Mouse (Mus musculus) adrenal gland, postnatal 10 days (tissue): ENCODE measurements around the gene Dnase1. TPM values are rescaled to one million over a fixed set of nuclear protein-coding genes. Genes with fewer than 3 reads are reported as not detected.
"Not testable (repeated sequence)": the region's sequence is repeated elsewhere in the genome, so short reads cannot be mapped to it uniquely, and the experiment has no call there.

Experiments used
- DNase-seq: peaks from one replicate; pipeline ENCODE4 v3.0.0; 2021; ENCODE audit warnings: mixed read lengths
- long read RNA-seq, 2 experiments: library from polyadenylated mRNA; stranded (forward); transcript quantifications; one replicate each; pipeline ENCODE4 v2.0.0; 2021
- total RNA-seq, 2 experiments: library from RNA; stranded (reverse); gene quantifications; 2 replicates each; pipeline ENCODE4 v1.2.3; 2021

The Dnase1 gene
- not detected for total RNA-seq
- long read RNA-seq, experiment 1: 0 reads
- long read RNA-seq, experiment 2: 0 reads

DNA sequence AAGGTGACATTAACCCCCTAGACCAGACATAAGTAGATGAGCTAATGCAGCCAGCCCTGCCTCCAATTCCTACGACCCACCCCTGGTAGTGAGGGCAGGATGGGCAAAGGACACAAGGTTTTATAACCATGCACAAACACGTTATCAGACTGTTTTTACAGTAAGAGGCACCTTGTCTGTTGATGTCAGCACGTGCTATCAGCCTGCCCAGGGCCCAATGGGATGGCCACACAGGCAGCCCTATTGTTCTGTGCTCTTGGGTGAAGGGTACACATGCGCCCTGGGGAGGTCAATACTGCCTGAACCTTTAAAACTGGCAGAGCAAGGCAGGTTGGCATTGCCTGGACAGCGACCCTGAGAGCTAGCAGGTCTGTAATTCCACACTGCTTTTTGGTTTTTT is at the start of gene Dnase1:
Gene Dnase1, plus strand, starts transcription at position 136 of the 400 bp plus-strand sequence.
- no peak for DNase-seq

DNA sequence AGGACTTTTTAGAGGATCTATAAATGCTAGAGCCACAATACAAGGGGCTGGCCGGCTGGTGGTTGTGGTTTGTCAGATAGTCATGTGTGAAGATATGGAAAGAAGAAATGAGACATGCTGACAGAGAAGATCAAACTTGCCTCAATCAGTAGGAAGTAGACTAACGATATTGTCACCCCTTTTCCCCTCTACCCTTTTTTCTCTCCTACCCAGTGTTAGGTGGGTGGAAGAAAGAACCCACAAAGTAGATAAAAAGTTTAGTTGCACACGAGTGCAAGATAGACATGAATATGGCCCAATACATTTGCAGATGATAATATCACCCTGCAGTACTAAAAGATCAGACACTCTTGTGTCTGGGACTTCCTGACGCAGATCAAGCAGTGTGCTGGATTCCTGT is 48.3 kb upstream of the Dnase1 start:
- DNase-seq: no peak

DNA sequence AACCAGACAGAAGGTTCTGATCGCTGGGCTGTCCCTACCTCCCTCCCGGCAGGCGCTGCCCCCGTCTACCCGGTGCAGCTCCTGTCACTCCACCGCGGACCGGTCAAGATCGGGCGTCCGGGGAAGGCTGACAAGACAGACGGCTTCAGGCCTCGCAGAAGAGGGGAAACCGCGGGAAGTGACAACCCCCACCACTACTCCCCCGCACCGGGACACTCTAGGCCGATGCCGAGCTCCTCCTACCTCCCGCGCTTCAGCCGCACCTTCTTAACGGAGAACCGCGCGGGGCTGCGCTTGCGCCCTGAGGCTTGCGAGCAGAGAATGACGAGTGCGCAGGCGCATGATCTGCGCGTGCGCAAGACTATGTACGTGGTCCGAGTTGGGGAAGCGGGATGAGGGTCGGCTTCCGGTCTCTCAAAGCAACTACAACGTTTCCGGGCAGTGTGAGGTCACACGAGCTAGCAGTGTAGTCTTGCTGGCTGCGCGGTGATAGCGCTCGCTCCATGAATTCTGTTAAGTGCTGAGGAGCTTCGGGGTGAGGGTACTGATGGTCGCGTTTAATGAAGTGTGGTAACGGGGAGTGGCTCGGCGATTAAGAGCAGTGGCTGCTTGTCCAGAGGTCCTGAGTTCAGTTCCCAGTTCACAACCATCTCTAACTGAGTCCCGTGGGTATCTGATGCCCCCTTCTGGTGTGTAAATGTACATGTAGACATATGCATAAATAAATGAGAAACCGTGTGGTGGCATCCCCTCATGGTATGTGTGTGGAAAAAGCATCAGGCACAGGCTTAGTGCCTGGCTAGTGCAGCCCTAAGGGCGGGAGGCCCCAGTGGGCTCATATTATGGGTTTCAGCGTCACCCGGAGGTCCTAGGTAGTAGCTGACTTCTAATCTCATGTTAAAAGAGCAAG is 33.0 kb upstream of the Dnase1 start, which contains the start of gene Slx4:
Gene Slx4, minus strand, starts transcription at position 282 of the 910 bp plus-strand sequence.
- DNase-seq: peak; percentile 96

DNA sequence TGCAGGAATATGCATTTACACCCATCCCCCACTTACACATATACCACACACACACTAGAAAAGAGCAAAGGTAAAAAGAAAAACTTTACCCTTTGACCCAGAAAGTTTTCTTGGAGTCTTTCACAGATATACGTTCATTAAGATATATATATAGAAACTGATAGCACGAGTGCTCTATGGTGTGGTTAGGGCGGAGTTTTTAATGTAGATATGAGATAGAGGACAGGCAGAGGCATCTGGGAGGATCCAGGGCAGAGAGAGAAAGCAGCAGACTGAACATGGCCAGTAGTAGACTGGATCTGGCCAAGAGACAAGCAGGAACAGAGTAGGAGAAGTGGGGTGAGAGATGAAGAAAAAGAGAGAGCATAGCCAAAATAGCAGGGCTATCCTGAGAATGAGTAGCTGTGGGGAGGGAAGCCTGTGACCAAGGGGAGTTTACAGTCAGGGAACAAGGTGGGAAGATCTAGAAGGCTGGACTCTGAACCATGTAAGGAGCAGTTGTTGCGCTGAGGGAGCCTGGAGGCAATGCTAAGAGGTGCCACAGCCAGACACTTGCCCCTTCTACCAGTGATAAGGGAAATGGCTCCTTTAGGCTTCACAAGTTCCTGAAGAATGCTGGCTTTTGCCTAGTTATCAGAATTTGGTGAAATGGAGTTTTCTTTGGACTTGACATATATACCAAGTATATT is 23.7 kb upstream of the Dnase1 start:
- DNase-seq: no peak

DNA sequence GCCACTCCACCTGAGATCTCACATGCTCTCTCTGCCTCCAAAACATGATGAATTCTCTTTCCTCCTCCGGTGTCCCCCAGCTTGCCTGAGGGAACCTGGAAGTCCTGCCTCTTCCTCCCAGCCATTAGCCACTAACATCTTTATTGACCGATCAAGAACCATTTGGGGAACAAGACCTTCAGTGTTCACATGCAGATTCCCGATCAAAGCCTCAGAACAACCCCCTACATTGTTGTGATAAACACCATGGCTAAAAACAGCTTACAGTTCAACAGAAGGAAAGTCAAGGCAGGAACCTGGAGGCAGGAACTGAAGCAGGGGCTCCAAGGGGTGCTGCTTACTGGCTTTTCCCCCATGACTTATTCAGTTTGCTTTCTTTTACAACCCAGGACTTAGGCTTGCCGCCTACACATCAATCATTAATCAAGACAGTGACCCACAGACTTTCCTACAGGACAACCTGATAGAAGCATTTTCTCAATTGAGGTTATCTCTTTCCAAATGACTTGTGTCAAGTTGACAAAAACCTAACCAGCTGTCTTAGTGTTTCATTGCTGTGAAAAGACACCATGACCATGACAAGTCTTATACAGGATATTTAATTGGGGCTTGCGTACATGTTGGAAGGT is 22.6 kb upstream of the Dnase1 start:
- DNase-seq: no peak

DNA sequence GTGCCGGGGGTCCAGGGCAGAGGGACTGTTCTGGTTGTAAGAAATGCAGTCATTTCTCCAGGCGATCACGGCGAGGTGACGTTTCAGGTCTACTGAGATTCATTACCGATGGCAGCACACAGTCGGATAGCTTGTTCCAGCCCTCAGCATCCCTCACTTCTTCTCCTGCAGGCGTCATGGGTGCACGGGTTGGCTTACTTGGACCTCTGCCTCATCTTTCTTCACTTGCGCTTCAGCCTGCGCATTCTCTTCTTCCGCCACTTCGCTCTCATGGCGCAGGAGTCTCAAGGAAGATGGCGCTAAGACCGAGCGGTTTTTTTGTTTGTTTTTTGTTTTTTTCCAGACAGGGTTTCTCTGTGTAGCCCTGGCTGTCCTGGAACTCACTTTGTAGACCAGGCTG is 20.0 kb upstream of the Dnase1 start:
- not testable (repeated sequence) for DNase-seq

DNA sequence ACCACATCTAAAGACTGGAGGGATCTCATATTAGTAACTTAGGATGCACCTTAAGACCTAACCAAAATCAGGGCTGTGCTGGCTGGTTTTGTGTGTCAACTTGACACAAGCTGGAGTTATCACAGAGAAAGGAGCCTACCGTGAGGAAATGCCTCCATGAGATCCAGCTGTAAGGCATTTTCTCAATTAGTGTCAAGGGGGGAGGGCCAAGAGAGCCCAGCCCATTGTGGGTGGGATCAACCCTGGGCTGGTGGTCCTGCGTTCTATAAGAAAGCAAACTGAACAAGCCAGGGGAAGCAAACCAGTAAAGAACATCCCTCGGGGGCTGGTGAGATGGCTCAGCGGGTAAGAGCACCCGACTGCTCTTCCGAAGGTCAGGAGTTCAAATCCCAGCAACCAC is 19.3 kb upstream of the Dnase1 start:
- DNase-seq: not testable (repeated sequence)

DNA sequence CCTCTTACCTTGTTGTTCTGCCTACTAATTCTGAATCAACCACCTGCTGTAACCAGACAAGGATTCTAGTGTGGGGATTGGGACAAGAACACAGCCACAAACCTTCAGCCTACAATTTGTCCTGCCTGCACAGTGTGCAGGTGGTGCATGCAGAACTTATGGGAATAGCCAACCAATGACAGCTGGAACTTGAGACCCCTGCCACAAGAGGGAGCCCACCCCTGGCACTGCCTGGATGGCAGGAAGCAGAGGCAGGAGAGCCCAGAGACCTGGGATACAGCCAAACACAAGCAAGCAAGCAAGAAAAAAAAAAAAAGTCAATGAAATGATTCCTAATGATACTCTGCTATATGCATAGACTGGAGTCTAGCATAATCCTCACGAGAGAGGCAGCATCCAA is 15.5 kb upstream of the Dnase1 start:
- no peak for DNase-seq

DNA sequence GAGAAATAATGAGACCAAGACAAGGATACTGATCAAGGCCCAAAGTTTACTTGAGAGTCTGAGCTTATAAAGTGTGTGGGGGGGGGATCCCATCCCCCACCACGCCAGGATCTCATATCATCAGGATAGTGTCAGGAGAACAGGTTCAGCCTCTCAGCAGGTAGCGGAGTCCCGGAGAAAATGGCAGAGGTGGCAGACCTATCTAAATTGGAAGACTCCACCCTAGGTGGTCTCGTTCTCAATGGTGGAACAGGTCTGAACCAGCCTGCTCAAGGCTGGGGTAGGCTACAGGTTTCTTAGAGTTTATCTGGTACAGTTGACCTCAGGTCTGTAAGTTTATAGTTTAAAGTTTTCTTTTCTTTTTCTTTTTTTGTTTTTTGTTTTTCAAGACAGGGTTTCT is 14.0 kb upstream of the Dnase1 start:
- no peak for DNase-seq

DNA sequence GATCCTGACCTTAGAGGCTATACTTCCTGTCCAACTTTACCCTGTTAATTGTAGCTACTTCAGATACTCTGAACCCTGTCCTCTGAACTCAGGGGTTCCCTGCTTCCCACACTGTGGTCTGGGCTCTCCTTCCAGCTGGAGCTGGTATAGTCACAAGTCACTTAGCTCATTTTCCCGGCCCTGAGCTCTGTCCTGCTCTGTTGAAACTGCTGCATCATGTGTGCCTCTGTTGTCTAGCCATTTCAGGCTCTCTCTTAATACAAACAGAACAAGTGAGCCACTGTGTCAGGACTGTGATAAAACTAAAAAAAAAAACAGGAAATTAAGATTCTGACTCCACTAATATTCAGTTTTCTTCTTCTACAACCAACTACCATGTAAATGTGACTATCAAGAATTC is 10.1 kb upstream of the Dnase1 start:
- DNase-seq: no peak

DNA sequence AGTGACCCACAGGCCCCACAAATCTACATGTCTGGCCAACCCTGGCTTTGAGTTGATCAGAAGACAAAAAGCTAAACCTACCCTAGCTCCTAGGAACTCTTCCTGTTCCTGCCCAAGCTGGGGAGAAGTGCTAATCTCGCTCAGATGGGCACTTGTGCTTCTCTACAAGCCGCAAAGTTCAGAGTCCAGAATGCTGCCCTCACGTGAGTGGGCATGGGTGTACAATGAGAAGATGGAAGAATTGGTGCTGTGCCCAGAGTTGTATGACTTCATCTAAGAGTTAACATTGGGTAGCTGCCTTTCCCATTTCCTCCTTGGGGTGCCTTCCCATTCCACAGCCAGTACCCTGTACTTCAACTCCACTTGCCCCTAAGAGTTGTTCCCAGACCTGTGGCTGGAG is 9.5 kb upstream of the Dnase1 start:
- DNase-seq: no peak

DNA sequence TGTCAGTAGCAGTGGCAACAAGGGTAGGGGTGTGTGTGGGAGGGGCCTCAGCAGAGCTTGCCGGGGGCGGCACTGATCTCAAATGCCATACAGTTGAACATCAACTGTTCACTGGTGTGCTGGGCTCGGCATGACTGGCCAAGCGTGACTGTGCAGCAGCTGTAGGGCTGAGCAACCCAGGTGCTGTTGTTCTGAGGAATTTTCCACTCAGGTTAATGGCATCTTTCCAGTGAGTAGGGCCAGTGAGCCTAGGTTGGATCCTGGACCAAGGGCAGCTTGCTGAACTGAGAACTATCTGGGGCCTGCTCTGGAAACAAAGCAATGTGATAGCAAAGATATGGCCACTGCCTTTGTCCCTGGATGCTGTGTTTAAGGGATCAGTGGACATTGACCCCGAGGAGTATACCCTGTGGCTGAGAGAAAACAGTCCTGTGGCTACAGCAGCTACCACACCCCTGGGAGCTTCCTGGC is 7.3 kb upstream of the Dnase1 start:
- DNase-seq: no peak

DNA sequence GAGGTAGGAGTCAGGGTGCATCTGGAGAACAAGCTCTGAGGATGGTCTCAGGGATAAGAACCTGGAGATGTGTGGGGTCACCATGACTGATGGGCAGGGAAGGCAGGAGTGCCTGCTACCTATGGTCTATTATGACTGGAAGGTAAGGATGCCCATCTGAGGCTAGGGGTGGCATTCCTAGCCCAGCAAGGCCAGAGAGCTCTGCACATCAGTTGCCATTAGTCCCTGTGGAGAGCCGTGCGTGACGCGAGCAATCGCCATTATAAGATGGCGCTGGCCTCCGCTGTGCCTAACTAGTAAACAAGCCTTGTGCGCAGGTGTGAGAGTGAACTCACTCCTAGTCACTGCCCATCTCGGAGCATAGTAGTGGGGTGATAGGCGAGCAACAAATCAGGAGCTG is 6.2 kb upstream of the Dnase1 start:
- DNase-seq: no peak

DNA sequence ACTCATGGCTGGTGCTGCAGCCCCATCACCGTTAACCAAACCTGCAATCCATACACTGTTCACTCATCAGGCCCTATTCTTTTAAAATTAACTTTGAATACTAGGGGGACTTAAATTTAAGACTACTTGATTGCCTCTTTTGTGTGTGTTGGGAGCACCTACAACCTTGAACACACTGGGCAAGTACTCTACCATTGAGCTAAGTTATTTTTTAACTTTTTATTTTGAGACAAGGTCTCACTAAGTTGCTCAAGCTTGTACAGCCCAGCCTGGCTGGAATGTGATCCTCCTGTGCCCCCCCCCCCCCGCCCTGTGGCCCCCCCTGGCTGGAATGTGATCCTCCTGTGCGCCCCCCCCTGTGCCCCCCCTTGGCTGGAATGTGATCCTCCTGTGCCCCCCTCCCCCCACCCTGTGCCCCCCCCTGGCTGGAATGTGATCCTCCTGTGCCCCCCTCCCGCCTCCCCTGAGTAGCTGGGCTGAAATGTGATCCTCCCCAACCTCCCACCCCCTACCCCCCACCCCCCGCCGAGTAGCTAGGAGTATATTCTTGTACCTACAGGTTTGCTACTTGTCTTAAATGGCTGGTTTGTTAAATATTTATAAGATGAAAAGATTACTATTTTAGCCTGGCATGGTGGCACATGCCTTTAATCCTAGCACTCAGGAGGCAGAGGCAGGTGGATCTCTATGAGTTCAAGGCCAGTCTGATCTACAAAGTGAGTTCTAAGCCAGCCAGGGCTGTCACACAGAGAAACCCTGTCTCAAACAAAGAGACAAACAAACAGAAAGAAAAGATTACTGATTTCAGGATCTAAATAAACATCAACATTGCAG is 5.1 kb upstream of the Dnase1 start:
- DNase-seq: no peak

DNA sequence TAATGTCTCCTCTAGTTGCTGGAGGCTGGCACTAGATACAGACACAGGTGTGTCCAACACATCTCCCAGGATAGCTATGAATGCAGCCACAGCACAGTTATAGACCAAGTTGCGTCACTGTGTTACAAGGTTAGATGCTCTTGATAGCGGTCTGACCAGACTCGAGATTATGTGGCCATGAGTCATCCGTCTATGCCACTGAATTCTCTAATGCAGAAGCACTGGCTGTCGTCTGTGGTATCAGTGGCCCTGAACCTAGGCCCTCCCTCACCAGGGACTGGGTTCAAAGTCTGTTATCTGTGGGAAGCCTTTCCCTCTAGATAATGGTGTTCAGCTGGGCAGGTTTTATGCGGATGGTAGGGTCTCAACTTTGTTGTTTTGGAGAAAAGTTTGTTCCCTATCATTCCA is 4.4 kb upstream of the Dnase1 start:
- DNase-seq: peak; percentile 55

DNA sequence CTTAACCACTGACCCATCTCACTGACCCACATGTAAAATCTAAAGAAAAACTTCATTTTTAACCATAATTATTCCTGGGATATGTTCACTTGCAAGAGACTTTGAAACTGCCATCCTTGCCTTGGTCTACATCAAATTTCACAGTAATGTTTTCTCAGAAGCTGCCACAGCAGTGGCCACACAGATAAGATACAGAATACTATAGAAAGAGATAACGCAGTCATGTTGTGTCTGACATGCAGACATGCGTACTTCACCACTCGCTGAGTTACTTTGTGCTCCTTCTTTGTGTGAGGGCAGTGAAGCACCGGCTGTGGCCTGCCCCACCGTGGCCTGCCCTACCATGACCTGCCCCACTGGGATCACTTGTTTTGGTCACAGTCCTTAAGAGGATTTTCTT is 2.8 kb upstream of the Dnase1 start:
- DNase-seq: no peak

DNA sequence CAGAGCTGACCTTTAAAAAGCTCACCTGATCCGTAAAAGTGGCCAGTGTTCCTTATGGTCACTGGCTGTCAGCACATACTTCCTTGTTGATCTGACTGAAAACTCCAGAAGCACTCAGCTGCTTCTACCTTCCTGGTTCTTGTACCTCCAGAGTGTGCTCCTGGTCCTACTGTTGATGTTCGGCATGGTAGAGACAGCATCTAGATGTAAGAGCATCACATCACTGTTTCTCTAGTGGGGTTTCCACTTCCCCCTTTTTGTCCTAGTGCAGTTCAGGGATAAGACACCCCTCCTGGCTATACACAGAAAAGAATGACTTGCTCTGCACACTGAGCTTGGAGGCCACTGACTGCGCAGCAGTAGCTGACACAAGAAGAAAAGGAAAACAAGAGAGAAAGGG is 2.3 kb upstream of the Dnase1 start:
- DNase-seq: no peak

DNA sequence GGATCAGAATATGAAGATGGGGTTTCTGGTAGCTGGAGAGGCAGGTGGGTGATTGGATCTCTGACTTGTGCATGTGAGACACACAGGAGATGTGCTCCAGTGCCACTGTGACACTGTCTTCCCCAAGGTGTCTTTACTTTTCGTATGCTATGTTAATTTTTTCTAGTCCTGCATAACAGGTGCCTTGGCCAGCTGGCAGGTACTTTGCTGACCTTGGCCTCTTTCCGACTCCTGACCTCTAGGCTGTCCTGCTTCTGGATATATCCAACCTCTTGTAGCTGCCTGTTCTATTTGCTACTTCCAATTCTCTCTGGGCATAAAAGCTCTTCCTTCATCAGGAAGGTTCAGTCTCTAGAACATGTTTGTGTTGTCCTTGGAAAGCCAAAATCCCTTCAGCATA is 1.2 kb upstream of the Dnase1 start:
- DNase-seq: no peak

DNA sequence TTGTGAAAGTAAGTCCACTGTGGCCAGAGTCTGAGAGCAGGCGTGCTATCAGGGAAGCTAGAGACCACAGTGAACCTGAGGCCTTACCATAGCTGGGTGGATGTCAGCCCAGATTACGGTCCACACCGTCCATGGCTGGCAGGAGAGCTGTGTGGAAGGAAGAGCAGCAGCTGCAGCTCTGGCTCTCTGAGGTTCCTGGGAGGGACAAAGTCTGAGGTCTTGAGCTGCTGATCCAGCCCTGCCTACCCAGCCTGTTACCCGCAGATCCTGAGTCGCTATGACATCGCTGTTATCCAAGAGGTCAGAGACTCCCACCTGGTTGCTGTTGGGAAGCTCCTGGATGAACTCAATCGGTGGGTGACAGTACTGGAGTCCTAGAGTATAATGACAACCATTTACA is 948 bp downstream of the Dnase1 start:
- DNase-seq: no peak

DNA sequence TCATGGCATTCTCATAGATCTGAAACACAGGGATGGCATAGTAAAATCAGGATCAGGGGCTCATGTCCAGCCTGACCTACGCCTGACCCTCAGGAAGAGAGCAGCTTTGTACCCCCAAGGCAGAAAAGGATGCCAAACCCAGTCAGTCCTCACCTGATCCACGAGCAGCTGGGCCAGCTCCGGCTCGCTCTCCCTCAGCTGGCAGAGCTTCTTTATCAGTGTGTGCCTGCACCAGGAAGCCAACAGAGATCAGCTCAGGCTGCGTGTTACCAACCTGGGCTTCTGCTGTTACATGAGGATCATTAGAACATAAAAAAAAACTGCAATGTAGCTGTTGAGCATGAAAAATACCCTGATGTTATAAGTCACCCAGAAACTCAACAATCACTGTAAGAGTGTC is 3.5 kb downstream of the Dnase1 start:
- DNase-seq: no peak

DNA sequence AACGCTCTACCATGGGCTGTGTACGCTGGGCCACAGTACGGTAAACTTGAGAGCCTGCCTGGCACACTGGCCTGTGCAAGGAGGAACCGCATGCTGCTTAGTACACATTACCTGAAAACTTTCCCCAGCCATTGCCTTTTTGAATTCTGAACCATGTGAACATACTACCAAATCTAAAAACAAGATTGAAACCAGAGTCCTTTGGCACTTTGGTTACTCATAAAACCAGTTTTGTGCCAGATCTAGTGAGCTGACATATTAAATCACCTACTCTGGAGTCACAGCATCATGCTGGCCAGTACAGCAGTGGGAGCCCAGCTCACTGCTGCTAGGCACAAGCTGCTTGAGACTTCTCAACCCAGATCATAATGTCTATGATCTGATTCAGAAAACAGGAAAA is 4.9 kb downstream of the Dnase1 start:
- no peak for DNase-seq

DNA sequence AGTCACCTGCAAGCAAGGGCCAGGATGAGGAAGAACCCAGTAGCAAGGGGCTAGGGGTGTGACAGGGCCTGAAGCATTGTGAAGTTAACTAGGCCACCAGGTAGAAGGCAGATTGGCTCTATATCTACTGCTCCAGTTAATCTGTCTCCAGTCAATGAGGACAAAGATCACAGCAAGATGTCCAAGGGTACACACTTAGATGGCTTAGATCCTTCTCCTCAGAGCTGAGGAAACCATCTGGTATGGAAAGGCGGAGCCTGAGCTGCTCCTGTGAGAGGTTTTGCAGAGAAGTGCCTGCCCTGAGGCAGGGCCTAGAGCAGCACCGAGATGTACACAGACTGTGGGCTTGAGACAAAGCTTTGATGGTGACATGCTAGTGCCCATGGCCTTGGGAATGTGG is 7.4 kb downstream of the Dnase1 start:
- peak; percentile 32 for DNase-seq
